Mouse (Mus musculus) left cerebral cortex, adult 8-10 months (tissue): ENCODE results near the gene Nfxl1. TPM values are rescaled to one million over a fixed set of nuclear protein-coding genes. Genes with fewer than 3 reads are reported as not detected.

Experiments used
- DNase-seq, 2 experiments: peaks; one replicate each; pipeline ENCODE4 v3.0.0; 2022; ENCODE audit warnings: low spot score in 2 of 2
- total RNA-seq, 4 experiments: library from RNA; stranded (reverse); gene quantifications; 2 replicates each; pipeline ENCODE4 v1.2.4; 2022

The Nfxl1 gene
- total RNA-seq, 4 experiments from 2014 or later: 11.5 to 16.4 (median 14.7) TPM

DNA sequence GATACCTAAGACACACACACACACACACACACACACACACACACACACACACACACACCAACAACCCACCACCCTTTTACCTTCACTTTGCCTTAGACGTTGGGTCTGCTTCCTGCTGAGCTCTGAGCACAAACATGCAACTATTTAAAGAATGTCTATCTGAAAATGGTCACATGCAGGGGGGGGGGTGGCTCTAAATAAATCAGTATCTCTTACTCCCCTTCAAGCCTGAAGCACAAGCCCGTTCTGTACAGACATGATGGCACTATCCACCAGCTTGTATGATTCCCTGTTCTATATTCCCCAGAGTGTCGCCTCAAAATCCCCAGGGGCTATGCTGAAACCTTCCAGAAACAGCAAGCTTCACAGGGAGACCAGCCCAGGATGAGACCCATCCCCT is 57.7 kb downstream of the Nfxl1 start:
- DNase-seq: no peak

GRCm38 (mm10) chr5:72498271-72498670 is 61.2 kb downstream of the Nfxl1 start:
- no peak for DNase-seq

DNA sequence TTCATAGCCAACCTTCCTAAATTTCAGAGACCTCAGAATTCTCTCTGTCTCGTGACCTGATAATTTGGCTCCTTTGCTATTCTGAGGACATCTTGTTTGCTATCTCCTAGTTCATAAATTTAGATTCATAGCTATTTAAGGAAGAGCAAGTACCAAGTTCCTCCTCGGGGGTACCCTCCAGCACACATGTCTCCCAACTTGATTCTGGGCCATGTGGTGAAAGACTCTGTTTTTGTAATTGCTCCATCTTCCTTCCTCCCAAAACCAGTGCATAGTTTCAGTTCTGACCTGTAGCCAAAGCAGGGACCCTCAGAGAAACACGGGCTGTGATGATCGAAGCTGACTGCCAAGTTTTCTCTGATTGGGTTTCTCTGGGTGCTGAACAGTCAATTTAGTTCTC is 62.7 kb downstream of the Nfxl1 start:
- DNase-seq: no peak

- DNase-seq: no peak
Observed at GRCm38 (mm10) chr5:72493906-72494305, 65.6 kb downstream of the Nfxl1 start.

DNA sequence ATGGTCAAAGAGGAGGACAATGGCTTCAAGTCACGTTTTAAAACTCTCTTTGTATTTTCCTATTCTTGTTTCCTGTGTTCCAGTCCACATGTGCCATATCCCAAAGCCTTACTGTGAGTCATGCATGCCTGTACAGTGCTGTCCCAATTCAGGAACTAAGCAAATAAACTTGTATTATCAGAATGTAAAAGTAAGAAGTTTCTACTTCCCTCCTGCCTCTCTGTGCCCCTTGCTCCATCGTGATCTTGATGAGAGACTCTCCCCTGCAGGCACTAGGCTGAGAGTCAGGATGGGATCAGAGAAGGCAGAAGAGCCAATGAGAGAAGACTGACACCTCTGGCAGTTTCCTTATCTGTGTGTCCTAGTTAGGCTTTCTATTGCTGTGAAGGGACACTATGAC is 68.3 kb downstream of the Nfxl1 start:
- no peak for DNase-seq

DNA sequence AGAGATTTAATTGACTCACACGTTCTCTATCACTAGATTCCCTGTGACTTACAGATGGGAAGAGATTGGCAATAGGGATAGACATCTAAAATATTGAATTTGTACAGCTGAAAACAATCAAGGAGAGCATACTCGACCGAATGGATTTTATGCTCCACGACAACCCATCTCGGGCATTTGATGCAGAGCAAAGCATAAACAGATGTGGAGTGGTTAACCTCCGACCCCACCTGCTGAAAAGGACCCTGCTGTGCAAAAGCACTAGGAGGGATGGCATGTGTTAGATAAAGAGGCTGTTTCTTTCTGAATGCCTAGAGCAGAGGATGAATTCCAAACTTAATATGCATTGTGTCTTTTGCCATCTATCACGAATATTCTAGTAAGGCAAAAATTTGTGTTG is 79.0 kb downstream of the Nfxl1 start:
- DNase-seq: no peak

DNA sequence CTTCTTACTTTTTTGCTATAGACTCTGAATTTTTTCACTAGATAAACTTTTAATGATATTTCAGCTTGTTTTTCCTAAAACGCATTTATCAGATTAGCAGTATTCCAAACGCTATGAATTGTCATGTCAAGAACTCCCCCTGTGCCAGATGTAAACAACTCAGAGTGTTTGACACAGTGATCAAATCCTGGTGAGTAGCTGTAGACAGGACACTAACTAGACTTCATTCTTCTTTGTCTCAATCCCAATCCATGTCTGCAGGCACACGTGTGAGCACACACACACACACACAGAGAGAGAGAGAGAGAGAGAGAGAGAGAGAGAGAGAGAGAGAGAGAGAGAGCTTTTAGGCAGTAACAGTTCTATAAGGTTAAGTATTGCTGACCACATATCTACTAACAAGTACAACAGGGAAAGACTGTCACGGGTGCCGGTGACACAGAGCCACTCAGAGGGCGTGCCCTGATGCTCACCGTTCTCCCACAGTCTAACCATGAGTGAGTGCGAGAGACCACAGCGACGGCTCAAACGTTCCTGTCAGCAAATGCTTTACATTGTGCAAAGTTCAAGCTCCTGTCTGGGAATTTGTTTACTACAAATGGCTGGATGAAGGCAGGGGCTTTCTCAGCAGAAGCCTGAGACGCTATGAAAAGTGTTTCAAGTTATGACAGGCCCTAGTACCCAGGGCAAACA is 87.0 kb downstream of the Nfxl1 start:
- DNase-seq: no peak

DNA sequence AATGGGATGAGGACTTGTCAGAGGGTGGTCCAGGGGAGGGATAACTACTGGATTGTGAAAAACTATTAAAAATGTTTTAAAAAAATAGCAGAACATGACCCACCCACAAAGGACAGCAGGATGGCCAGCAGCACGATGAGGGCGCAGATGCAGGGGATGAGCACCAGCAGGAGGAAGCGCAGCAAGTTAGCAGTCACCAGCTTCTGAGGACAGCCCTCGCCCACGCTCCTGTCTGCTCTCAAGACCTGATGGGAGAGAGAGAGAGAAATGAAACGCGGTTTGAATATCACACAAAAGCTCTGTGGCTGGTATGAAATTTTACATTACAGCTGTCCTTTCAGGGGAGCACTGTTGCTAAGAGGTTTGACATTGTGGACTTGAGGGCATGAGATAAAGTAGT is 87.7 kb downstream of the Nfxl1 start:
- DNase-seq: peak in 1 of 2 experiments; percentile 23

DNA sequence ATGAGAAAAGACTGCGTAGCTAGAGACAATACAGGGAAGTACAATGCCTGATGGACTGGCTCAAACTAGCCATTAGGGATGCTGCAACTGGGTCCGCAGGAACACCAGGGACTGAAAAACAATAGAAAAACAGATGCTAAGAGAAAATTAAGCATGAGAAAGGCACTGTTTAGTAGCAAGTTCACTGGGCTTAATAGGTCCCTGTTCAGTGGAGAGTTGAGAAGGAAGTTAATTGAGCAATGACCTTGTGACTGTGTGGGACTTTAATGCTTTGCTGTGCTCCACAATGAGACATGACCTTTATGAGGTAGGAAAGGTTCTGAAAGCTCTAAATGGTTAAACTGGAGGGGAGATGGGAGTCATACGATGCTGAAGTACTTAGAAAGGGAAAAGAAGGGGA is 94.6 kb downstream of the Nfxl1 start:
- no peak for DNase-seq

Other genes with a start within 250 kb of the Nfxl1 start
- under 1 TPM; 0.21 to 0.94 (median 0.40) TPM for gene Corin, start 55.2 kb downstream of the Nfxl1 start, total RNA-seq
- gene Zar1, start 21.6 kb upstream of the Nfxl1 start, total RNA-seq: under 1 TPM in 1 of 4 experiments, not detected in 3; 0.33 TPM
- gene Gm5868, start 27.9 kb upstream of the Nfxl1 start, total RNA-seq: 1 to 10 TPM in 1 of 4 experiments, under 1 TPM in 2, not detected in 1; 0.57 to 1.0 (median 0.65) TPM
- gene Cnga1, start 84.6 kb upstream of the Nfxl1 start, total RNA-seq: not detected
- not detected for gene Nipal1, start 88.1 kb upstream of the Nfxl1 start, total RNA-seq
- gene Txk, start 193.1 kb upstream of the Nfxl1 start, total RNA-seq: under 1 TPM in 3 of 4 experiments, not detected in 1; 0.17 to 0.58 (median 0.34) TPM